Mouse (Mus musculus): ENCODE measurements around the gene Rasgef1c.

Gene Rasgef1c

GRCm38 (mm10) chr11:49901659-49902458, at the start of gene Rasgef1c:
Gene Rasgef1c (plus strand): TSS chr11:49901835.
- DNase-seq (ENCODE audit: low spot score), result no peak

- DNase-seq (ENCODE audit: low spot score), result no peak
These were observed 46.5 kb upstream of the Rasgef1c start for GRCm38 (mm10) chr11:49855144-49855543.

GRCm38 (mm10) chr11:49861139-49861538, 40.5 kb upstream of the Rasgef1c start:
- no peak for DNase-seq (ENCODE audit: low spot score)

GRCm38 (mm10) chr11:49863926-49864325, 37.7 kb upstream of the Rasgef1c start:
- DNase-seq (ENCODE audit: low spot score), result no peak

GRCm38 (mm10) chr11:49867320-49867719, 34.3 kb upstream of the Rasgef1c start:
- DNase-seq (ENCODE audit: low spot score), result no peak

- no peak for DNase-seq (ENCODE audit: low spot score)
These were observed 31.9 kb upstream of the Rasgef1c start for GRCm38 (mm10) chr11:49869762-49870161.

GRCm38 (mm10) chr11:49871914-49872313, 29.7 kb upstream of the Rasgef1c start:
- DNase-seq (ENCODE audit: low spot score), result no peak

GRCm38 (mm10) chr11:49872779-49873178, 28.9 kb upstream of the Rasgef1c start:
- no peak for DNase-seq (ENCODE audit: low spot score)

- DNase-seq (ENCODE audit: low spot score), result no peak
These were observed 24.5 kb upstream of the Rasgef1c start for GRCm38 (mm10) chr11:49876948-49877817.

- DNase-seq (ENCODE audit: low spot score), result no peak
These were observed 21.5 kb upstream of the Rasgef1c start for GRCm38 (mm10) chr11:49879950-49880642.

- DNase-seq (ENCODE audit: low spot score), result no peak
These were observed 18.2 kb upstream of the Rasgef1c start for GRCm38 (mm10) chr11:49883394-49883793.

DNA sequence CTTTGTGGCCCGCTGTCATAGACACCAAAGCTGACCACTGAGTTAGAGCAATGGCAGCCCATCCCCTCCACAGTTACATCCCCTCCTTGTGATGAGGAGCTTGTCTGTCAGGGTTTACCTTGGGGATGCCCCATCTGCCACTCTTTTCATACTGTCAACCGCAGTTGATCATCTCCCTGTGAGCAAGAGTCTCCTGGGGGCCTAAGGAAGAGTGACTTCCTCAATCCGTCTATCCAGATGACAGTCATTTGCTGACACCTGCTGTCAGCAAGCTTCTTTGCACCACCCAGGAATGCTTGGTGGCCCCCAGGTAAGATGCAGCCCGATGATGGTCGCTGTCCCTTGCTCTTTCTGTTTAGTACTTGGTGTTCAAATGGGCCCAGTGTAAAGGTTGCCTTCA, 13.2 kb upstream of the Rasgef1c start:
- no peak for DNase-seq (ENCODE audit: low spot score)

GRCm38 (mm10) chr11:49891993-49892392, 9.6 kb upstream of the Rasgef1c start:
- DNase-seq (ENCODE audit: low spot score), result no peak

GRCm38 (mm10) chr11:49893806-49894205, 7.8 kb upstream of the Rasgef1c start:
- DNase-seq (ENCODE audit: low spot score), result no peak

GRCm38 (mm10) chr11:49895966-49896590, 5.6 kb upstream of the Rasgef1c start:
- DNase-seq (ENCODE audit: low spot score), result no peak

DNA sequence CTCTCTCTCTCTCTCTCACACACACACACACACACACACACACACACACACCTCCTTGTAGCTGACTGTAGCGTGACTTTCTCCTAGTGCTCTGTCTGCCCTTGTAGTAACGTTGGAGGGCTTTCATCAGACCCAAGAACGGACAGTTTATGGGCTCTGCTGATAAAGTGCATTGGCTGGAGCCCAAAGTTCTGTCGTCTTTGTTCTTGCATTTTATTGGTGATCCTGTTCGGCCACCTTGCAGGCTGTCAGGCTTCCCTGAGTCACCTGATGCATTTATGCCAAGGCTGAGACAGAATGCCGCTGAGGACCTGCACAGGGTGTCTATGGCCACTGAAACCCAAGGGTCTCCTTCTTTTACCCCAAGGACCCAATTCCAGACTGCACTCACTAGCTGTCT, 1.6 kb upstream of the Rasgef1c start:
- DNase-seq (ENCODE audit: low spot score), result no peak

DNA sequence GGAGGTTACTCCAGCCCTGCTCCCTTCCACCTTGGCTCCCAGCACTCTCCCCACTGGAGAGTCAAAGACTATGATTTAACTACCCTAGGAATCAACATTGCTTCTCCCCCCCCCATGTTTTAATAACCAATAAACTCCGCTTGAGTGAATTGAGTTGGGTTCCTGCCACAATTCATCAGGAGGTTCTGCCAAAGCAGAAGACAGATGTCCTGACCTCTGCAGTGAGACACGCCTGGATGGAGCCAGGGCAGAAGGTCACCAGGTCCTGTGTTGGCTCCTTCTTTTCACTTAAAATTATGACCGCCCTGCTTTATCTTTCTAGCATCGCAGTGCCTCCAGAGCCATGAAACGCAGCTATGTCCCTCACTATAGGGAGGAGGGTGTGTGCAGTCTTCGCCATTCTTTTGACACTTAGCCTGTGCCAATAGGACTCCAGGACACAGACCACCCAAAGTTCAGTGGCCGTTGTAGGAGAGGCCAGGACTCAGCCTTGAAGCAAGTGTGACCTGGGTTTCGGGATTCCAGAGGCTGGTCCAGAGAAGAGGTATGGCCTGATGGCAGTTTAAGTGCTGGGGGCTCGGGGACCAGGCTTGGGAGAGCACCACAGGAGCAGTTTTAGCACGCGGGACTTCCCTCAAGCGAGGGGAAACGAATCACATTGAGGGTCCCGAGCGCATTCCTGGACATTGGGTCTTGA, 525 bp upstream of the Rasgef1c start:
- no peak for DNase-seq (ENCODE audit: low spot score)

DNA sequence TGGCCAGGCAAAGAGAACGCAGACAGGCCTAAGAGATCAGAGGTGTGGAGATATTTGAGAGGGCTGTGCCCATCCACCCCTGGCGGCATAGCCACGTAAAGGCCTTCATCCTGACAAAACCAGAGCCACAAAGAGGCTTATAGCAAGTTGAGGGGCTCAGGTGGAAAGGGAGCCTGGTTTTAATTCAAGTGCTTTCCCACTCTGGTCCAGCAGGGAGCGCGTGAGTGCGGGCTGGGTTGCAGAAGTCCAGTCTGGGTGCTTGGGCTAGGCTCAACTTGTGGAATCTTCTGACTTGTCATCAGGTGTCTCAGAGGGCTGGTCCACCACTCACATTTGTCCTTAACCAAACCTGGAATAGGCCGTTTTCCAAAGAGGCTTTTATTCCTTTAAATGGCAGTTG, 1.7 kb downstream of the Rasgef1c start:
- no peak for DNase-seq (ENCODE audit: low spot score)

GRCm38 (mm10) chr11:49918521-49919180, 17.0 kb downstream of the Rasgef1c start:
- no peak for DNase-seq (ENCODE audit: low spot score)

DNA sequence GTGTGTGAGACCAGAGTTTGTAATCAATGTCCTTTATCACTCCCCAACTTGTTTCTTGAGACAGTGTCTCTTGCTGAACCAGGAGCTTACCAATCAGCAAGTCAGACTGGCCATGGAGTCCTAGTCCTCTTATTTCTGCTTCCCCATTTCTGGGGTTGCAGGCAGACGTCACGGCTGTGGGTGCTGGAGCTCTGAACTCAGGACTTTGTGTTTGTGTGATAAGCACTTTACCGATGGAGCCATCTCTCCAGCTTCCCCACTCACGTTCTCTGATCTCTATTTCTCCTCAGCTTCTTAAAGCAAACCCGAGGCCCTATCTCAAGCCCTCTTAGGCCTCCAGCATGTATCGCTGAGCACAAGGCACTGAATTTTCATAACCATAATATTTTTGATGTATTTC, 17.7 kb downstream of the Rasgef1c start:
- no peak for DNase-seq (ENCODE audit: low spot score)

DNA sequence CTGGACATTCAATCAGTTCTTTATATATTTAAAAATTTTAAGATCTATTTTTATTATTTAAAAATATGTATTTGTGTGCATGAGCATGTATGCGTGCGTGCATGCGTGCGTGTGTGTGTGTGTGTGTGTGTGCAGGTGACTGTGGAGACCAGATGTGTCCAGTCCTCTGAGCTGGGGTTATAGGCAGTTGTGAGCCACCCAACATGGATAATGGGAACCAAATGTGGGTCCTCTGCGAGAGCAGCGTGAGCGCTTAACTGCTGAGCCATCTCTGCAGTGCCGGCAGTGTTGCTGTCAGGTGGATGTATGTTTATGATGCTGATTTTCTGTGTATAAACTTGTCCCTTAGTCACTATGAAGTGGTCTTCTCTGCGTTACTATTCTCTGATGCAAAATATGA, 21.9 kb downstream of the Rasgef1c start:
- no peak for DNase-seq (ENCODE audit: low spot score)
